Mouse (Mus musculus) adrenal gland, postnatal 36 days (tissue): ENCODE measurements around the gene Gjb4. TPM values are rescaled to one million over a fixed set of nuclear protein-coding genes. Genes with fewer than 3 reads are reported as not detected.

Experiments
- DNase-seq, 2 experiments: peaks; one replicate each; pipeline ENCODE4 v3.0.0; 2021; ENCODE audit warnings: mixed read lengths in 1 of 2
- long read RNA-seq, 2 experiments: library from polyadenylated mRNA; stranded (forward); transcript quantifications; one replicate each; pipeline ENCODE4 v2.0.0; 2021; ENCODE audit warnings: borderline sequencing depth in 2 of 2
- total RNA-seq, 2 experiments: library from RNA; stranded (reverse); gene quantifications; 2 replicates each; pipeline ENCODE4 v1.2.3; 2021

The Gjb4 gene
- total RNA-seq: not detected
- long read RNA-seq, experiment 1: 0 reads
- long read RNA-seq, experiment 2: 0 reads

DNA sequence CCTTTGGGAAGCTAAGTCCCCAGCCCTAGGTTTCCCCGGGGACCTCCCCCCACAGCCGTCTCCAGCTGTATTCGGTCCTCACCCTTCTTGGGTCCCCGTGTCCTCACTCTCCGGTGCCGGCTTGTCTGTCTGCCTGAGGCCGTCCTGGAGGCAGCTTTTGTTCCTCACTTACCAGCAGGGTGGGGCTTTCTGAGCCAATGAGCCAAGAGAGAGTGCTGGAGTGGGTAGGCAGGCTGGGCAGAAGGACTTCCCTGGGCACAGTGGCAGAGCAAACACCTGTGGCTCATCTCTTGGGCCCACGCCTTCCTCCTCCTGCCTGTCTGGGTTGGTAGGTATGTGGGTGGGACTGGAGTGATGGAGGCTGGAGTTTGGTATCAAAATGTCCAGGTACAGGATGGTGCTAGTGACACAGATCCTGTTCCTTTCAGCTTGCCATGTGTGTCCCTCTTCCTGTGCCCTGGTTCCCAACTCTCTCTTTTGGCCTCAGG lies at the start of gene Gjb4:
TSS of gene Gjb4 (minus strand) at position 131 of the 488 bp plus-strand sequence.
- no peak for DNase-seq

DNA sequence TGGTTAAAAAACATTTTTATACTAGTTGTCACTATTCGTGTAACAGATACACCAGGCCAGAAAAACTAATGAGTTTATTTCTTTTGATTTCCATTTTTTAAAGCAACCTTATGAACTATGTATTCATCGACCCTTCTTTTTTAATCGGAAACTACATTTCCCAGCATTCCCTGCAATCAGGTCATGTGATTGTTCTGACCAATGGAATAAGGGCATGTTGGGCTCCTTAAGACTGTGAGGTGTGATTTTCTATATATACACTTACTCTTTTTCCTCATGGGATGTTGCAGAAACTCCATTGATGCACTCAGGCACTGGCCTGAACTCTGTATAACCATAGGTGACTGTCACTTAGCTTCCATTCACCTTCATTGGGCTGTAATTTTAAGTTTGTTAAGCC lies 48.7 kb upstream of the Gjb4 start:
- no peak for DNase-seq

DNA sequence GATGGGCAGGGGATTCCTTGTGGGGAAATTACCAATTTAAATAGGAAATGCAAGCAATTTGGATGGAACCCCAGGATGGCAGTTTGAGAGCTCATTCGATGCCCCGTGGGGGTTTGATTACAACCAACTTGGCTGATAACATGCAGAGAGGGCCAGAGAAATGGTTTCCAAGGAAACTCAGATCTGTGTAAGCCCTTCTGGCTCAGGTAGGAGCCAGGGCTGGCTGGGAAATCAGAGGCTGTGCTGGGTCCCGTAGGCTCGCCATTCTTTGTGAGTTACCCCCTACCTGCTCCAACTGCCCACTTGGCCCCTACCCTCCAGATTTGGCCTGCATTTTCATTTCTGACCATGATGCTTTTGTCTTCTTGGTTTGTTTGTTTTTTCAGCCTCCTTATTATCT lies 48.3 kb upstream of the Gjb4 start:
- no peak for DNase-seq

DNA sequence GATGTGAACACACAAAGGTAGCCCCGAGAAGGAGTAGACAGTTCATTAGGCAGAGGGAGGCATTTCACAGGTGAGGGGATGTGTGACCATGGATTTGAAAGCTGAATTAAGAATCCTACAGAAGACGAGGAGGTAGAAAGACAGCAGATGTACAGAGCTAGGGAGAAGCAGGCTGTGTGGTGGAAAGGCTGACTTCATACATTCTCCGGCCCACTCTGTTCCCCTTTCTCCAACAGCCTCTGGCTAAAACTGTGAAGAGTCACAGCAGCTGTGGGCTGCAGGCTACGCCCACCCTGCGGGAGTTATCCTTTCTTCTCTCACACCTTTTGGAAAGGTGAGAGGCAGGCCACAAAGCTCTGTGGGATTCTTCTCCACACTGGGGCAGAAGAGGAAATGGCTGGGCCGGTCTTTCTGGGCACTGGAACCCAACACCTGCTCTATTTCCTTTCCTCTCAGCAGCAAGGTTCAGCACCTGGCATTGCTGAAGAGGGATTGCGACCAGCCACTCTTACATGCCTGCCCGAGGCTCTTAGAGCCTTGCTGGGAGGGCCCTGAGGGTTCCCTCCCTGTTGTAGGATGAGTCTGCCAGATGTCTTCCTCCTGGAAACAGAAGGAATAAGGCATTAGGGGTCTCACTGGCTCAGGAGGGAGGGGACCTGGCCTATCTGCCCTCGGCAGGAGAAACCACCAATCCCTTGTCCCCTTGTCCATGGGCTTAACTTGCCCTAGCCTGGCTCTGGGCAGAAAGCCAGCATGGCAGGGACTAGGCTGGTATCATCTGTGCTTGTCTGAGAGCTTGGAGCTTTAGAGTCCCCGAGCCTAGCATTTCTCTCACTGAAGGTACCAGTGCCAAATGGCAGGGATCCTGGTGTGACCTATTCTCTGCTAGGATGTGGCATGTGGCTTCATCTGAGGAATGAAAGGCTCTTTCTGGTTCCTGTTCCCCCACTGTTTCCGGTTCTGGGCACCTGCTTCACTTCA lies 46.6 kb upstream of the Gjb4 start:
- no peak for DNase-seq

DNA sequence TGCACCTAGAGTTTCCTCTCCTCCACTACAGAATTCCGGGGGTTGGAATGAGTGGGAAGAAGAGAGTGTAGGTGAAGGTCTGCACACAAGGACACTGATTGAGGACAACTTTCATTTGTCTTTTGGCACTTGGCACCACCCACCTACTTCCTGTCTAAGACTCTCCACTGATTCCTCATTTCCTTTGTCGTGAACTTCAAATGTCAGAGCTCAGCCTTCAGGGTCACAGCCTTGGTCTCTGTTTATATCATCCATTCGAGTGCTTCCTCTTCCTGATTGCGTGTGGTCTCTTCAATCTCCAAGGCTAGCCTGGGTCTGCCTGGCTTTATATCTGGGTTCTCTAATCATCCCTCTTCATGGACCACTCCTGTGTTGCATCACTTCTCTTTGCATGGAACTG lies 41.7 kb upstream of the Gjb4 start:
- DNase-seq: peak; percentile 12 to 13

DNA sequence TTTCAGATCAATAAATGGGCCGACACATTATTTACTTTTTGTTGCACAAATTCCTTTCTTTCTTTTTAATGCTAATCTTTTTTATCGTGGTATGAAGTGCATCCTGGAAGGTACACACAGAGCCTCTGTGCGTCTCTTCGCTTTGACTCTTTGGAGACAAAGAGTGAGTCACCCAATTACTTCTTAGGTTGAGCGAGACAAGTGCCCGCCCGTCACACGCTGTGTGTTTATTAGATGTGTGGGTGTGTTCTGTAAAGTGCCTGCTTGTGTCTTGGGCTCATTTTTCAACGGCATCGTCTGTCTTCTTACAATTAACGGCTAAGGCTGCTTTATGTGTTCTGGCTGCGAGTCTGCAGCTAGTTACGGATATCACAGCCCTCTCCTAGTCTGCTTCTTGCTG lies 35.8 kb upstream of the Gjb4 start:
- no peak for DNase-seq

DNA sequence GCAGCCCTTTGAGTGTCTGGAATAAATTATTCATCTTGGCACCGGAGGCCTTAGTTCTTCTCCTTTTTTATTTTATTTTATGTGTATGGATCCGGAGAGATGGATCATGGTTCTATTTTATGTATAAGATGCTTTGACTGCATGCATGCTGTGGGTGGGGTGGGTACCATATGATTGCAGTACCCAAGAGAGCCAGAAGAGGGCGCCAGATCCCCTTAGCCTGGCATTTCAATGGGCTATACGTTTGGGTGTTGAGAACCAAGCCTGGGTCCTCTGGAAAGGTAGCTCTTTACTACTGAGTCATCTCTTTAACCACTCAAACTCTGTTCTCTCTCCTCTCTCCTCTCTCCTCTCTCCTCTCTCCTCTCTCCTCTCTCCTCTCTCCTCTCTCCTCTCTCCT lies 23.5 kb upstream of the Gjb4 start:
- peak; percentile 20 to 23 for DNase-seq

DNA sequence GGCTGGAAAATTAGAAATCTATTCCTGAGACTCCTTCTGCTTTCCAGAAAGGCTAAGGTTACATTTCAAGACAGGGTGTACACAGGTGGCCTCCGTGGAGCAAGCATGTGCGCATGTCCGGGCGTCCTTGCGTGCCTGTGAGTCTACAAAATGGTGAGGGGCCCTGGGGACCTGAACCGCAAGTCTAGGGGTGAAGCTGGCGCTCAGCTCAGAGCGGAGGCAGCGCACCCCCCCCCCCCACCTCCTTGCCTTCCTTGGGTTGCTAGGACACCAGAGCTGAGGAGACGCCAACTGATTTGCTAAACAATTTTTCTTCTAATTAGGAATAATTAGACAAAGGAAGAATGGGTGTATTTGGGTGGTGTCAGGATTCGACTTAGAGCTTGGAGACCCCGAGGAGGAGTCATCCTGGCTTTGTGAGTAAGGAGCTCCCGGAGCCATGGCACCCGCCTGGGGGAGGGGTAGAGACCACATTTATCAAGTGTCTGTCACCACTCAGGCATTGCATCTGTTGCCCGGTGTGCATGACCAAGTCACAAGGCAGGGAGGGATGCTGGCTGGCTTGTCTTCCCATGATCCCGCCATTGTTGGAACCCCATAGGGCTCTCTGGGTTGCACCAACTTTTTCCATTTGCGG lies 21.8 kb upstream of the Gjb4 start:
- no peak for DNase-seq

DNA sequence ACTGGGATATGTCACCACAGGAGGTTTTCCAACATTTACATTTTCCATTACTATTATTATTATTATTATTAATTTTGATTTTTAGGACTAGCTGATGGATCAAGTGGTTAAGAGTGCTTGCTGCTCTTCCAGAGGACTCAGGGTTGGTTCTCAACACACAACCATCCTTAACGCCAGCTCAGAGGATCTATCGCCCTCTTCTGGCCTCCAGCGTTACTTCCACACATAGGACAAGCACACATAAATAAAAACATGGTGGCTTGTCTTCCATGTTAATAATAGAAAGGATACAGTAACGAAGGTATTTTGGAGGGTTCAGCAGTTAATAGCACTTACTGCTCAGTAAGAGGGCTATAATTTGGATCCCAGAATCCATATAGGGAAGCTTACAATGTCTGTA lies 20.8 kb upstream of the Gjb4 start:
- no peak for DNase-seq

DNA sequence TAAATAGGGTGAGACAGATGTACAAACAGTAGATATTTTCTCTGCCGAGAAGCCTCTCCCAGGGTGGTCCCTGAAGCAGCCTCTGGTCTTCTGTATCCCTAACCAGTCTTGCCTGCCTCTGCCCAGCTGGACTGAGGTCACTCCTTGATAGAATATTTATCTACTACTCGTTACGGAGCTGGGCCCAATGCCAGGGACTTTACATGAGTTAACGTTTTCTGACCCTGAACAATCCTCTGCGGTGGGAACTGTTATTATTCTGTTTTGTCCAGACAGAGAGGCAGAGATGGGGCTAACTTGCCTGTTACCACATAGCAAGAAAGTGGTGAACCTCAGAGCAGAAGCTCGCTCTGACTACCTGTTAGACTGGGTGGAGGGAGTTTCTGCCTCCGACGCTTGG lies 19.6 kb upstream of the Gjb4 start:
- peak; percentile 72 to 73 for DNase-seq

DNA sequence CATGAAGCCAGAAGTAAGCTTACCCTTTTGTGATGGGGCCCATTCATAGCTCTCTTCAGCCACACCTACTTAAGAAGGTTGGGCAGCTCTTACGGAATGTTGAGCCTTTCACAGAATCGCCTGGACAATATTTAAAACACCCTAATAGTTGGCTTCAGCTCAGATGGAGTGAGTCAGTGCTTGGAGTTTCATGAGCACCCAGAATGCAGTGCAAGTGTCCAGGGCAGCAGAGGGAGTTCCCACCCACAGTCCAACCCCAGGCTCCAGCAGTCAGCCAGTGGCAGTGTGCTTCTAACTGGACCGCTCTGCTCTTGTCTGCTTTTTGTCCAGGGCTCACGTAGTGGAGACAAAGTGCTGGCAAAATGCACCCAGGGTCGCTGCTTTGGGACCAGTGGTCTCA lies 17.7 kb upstream of the Gjb4 start:
- DNase-seq: peak; percentile 35 to 43

DNA sequence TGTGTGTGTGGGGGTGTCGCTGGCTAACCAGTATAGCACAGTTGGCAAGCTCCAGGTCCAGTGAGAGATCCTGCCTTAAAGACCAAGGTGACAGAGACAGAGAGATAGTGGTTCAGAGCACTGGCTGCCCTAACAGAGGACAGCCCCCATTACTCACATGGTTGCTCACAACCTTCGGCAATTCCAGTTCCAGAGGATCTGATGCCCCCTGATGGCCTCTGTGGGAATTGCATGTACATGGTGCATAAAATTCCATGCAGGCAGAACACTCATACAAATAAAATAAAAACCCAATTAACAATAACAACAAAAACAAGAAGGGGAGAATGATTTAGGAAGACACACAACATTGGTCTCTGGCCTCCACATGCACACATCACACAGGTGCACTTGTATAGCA lies 16.6 kb upstream of the Gjb4 start:
- no peak for DNase-seq

DNA sequence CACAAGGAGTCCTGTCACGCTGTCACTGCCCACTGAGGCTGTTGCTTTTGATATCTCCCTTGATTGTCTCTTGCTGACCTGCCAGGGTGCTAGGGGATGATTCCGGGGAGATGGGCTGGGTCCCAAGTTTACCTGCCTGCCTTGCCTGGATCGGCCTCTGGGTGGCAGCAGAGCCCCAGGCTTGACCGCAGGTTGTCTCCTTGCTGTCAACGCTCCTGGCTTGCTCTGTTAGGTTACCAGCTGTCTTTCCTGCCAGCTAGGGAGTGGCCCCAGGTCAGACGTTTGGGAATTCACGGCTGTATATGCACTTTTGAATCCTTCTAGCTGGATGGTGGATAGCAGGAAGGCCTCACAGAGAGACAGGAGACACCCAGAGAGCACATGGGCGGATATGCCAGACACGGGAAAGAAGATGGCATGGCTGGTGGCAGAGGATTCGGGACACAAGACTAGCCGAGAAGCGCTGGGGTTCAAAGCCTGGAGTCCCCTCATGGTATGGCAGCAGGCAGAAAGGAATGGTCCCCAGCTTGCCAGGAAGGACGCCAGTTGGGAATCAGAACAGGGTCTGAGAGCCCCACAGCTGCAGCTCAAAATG lies 14.6 kb upstream of the Gjb4 start:
- DNase-seq: peak; percentile 70 to 83

DNA sequence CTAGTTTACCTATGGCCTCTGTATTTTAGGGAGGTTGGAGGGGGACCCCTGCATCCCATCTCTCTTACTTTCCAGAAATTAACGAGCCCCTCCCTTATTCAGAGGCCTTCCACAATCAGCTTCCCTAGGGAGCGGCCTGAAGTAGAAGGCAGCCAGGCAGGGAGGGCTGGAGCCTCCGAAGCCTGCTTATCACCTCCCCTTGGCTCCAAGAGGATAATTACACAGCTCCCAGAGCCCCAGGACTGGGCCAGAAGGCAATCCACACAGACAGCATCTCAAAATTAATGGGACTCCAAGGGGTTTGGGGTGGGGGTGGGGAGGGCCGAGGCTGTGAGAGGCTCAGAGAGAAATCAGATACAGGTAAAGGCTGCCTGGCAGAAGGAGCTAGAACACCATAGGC lies 12.0 kb upstream of the Gjb4 start:
- DNase-seq: no peak

DNA sequence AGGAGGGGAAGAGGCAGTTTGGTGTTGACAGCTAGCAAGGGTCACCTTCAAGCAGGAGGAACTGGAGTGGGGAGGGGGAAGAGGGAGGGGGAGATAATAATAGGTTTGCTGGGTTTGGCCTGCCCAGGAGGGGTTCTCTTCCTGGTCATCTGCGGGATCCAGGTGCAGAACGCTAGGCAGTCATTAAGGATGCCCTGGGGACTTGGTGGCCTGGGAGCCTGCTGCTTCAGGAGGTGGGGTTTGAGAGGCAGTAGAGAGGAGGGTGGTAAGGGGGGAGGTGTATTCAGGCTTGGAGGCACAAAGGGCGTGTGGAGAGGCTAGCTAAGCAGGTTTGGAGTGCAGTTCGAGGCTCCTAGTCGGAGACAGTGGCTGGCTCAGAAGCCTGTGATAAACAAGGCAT lies 11.6 kb upstream of the Gjb4 start:
- DNase-seq: no peak

DNA sequence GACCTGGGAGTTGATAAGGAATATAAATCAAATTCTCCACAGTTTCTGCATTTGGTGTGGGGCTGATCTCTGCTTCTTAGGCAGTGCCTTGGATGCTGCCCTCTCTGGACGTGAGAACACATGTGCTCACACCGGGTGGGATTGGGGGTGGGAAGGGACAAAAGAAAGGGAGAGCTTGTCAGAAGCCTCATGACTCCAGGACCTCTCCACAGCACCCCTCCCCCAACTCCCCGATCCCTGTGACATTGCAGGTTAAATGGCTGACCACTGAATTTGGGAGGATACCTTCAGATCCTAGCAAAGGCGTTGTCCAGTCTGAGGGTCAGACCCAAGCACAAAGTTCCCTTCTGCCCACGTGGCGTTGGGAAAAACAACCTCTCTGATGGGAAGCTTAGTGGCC lies 10.6 kb upstream of the Gjb4 start:
- no peak for DNase-seq

DNA sequence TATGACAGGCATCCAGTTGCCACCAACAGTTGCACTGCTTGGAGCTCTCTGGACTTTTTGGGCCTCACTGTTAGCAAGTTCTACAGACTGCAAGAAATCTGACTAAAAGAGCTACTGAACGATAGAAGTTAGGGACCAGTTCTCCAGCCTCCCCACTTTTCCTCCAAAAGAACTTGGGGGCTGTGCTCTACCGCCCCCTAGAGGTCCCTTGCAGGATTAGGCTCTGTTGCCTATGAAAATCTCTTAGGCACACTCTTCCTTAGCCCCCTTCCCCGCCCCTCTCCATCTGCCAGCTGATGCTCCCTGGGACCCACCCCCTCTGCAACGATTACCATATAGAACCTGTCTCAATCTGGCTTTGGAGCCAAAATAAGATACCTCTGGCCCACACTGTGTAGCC lies 9.4 kb upstream of the Gjb4 start:
- no peak for DNase-seq

DNA sequence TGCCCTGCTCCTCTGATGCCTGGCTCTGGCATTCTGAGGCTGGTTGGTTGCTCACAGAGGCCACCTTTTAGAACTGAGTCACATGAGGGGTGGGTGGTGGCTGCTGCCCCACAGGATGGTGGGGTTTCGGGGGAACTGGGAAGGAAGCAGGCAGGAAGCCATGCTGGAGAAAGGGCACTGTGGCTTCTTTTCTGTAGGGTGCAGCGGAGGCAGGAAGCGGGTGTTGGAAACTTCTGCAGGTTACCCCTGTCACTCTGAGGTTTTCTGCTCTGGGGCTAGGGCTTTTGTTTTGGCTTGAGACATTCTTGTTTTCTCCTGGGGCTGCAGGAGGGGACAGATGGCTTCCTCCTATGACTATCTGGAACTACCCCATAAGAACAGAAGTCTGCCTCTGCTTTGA lies 8.6 kb upstream of the Gjb4 start:
- no peak for DNase-seq

DNA sequence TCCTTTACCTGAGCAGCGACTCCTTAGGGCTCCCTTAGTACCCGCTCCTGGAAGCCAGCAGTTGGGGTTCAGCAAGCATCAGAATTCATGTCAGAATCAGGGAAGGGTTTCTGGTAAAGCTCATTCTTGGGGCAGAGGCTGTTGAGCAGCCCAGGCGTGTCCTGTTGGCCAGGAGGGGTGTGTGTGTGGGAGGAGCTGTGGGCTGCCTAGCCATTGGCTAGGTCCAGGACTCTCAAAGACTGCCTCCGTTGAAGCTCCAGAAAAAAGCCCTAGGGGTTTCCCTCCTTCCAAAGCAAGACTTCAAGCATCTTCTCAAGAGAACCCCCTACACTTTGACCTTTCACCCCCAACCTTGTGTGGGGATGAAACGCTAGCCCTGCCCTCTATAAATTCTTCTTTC lies 4.1 kb upstream of the Gjb4 start, which contains the start of gene Gjb5:
TSS of gene Gjb5 (minus strand) at position 164 of the 400 bp plus-strand sequence.
- no peak for DNase-seq

DNA sequence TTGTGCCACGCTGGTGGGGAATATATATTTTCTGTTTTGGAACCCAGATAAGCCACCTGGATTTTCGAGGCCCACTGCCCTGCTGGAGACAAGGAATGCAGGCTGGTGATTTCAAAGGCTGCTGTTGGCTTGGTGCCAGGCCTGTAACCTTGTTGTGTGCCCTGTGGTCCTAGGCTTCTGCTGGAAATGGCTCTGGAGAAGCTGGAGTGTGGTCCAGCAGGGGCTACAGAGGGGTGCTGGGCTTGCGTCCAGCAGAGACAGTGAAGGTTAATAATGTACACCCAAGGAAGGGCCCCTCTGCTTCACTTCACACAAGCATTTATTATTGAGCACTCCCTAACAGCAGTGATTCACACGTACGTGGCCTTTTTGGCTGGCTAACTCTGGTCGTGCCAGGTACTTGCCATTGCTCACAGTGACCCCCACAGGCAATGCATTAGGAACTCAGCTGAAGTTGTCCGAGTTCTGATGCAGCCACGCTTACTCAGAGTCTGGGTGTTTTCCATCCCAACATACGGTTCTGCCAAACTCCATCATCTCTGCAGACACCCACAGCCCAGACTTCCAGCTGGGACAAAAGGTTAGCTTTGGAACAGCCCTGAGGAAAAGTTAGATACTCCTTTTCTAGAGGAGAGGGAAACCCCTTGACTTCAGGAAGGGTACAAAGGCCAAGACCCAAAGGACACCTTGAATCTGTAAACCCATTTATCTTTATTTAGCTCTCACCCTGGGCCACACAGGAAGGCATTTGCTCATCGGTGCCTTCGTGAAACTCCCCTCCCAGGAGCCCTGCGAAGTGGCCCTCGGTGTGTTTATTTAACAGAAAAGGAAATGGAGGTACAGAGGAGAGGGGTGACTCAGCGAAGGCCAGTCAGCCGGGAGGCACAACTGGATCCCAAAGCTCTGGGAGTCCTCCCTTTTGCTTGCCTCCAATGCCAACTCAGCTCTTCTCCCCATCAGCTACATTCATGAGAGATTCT lies 915 bp upstream of the Gjb4 start:
- peak; percentile 54 to 65 for DNase-seq

DNA sequence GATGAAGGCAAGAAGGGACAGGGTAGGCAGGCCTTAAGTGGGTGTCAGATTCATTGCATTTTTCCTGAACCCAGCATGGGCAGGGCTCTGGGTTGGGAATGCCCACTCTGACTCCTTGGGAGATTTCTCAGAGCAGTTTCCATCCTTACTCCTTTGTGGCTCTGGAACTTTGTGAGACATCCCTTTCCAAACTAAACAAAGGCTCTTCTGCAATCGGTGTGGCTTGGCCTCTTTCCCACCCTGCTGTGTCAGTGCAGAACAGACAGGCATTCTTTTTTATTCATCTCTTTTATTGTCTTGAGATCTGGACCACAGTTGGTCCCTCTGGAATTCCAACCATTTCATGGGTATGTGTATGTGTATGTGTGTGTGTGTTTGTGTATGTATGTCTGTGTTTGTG lies 1.3 kb downstream of the Gjb4 start:
- peak in 1 of 2 experiments; percentile 52 for DNase-seq
